Mouse (Mus musculus) CD4-positive naive resting alpha-beta T cell, adult 76 days (primary cell): ENCODE measurements around the gene Olfr1034. TPM values are rescaled to one million over a fixed set of nuclear protein-coding genes. Genes with fewer than 3 reads are reported as not detected.

ENCODE experiments used
- total RNA-seq: library from RNA; stranded (reverse); gene quantifications from one replicate; pipeline ENCODE4 v1.2.4, GENCODE M21; 2023

The Olfr1034 gene
- not detected for total RNA-seq

DNA sequence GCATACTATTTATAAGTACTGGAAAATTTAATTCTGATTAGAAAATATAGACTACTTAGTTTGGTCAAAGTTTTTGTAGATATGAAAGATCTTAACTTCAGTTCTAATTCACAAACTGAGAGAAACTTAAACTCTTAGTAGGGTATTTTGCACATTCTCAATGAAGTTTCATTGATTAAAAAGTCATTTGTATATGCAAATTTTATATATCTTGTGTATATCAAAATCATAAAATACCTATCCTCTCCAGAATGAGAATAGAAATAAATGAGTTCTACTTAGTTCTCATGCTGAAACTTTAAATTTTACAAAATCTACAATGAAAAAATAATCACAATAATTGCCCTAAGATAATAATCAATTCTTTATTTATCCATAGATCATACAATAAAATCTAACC is at the start of gene Olfr1034:
Olfr1034 (plus strand) TSS at position 301 of the 400 bp plus-strand sequence.

DNA sequence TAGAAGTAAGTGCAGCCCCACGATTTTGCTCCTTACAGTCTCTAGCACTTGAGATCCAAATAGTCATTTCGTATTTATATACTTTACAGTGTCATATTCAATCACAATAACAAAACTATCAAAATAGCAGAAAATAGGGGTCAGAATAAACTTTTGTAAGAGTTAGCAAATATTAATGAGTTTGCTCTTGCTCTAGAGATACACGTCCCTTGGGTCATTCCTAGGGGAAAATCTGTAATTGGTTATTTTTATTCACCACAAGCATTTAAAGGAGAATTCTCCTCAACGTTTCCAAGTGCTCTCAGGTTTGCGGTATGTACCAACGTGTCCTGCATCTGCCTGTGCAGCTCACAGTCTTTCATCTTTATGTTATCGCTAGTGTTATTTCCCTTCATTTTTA is 40.4 kb upstream of the Olfr1034 start, which contains the start of gene Olfr1032:
Olfr1032 (plus strand) TSS at position 301 of the 400 bp plus-strand sequence.

GRCm38 (mm10) chr2:86020406-86020805 is 25.3 kb upstream of the Olfr1034 start, which contains the start of gene Olfr1033:
Gene Olfr1033, plus strand, starts transcription at chr2:86020633.

GRCm38 (mm10) chr2:86073692-86074091 is 28.0 kb downstream of the Olfr1034 start, which contains the start of gene Olfr1036:
Gene Olfr1036, plus strand, starts transcription at chr2:86073992.

DNA sequence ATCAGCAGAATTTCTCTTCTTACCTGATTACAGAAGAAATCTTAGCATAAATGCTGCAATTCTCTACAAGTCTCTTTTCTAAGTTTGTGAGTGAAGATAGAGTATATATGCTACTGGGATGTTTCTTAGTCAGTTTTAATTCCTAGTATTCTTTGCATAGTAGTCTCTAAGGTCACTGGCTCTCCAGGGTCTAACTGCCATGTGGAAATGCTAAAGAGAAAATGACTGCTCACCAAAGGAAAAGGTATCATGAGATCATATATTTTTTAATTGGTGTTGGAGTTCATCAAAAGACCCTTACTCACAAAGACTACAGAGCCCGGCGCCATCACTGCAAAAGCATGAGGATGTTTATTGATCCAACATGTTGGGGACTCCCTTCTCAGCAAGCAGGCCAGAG is 41.6 kb downstream of the Olfr1034 start, which contains the start of gene Olfr1037:
Olfr1037 (minus strand) TSS at position 101 of the 400 bp plus-strand sequence.

Other genes starting within 250 kb of the Olfr1034 start
- gene Olfr1016, start 243.3 kb upstream of the Olfr1034 start, total RNA-seq: not detected
- gene Olfr1018, start 227.4 kb upstream of the Olfr1034 start, total RNA-seq: not detected
- not detected for gene Olfr1019, start 200.4 kb upstream of the Olfr1034 start, total RNA-seq
- not detected for gene Olfr1020, start 198.8 kb upstream of the Olfr1034 start, total RNA-seq
- not detected for gene Olfr1022, start 177.3 kb upstream of the Olfr1034 start, total RNA-seq
- gene Olfr1023, start 160.2 kb upstream of the Olfr1034 start, total RNA-seq: not detected
- gene Olfr1024, start 140.8 kb upstream of the Olfr1034 start, total RNA-seq: not detected
- not detected for gene Olfr1025-ps1, start 130.7 kb upstream of the Olfr1034 start, total RNA-seq
- gene Olfr1026, start 124.3 kb upstream of the Olfr1034 start, total RNA-seq: not detected
- gene Olfr1028, start 95.4 kb upstream of the Olfr1034 start, total RNA-seq: not detected
- not detected for gene Olfr1029, start 72.0 kb upstream of the Olfr1034 start, total RNA-seq
- not detected for gene Olfr1030, start 66.6 kb upstream of the Olfr1034 start, total RNA-seq
- gene Olfr1031, start 55.6 kb upstream of the Olfr1034 start, total RNA-seq: not detected
- gene Olfr1032, start 40.3 kb upstream of the Olfr1034 start, total RNA-seq: not detected
- not detected for gene Olfr1033, start 25.2 kb upstream of the Olfr1034 start, total RNA-seq
- gene Olfr1036, start 28.1 kb downstream of the Olfr1034 start, total RNA-seq: not detected
- gene Olfr1037, start 41.5 kb downstream of the Olfr1034 start, total RNA-seq: not detected
- gene Olfr1039, start 90.1 kb downstream of the Olfr1034 start, total RNA-seq: not detected
- not detected for gene Olfr1040, start 100.9 kb downstream of the Olfr1034 start, total RNA-seq
- gene Olfr1042, start 116.0 kb downstream of the Olfr1034 start, total RNA-seq: not detected
- gene Olfr1043, start 121.7 kb downstream of the Olfr1034 start, total RNA-seq: not detected
- gene Olfr1044, start 132.0 kb downstream of the Olfr1034 start, total RNA-seq: not detected
- not detected for gene Olfr52, start 139.8 kb downstream of the Olfr1034 start, total RNA-seq
- not detected for gene Olfr1045, start 157.1 kb downstream of the Olfr1034 start, total RNA-seq
- gene Olfr1046, start 173.5 kb downstream of the Olfr1034 start, total RNA-seq: not detected
- gene Olfr1047, start 185.5 kb downstream of the Olfr1034 start, total RNA-seq: not detected
- gene Olfr1048, start 194.4 kb downstream of the Olfr1034 start, total RNA-seq: not detected
- not detected for gene Olfr1049, start 212.5 kb downstream of the Olfr1034 start, total RNA-seq
- not detected for gene Olfr1051, start 233.2 kb downstream of the Olfr1034 start, total RNA-seq
- gene Olfr1052, start 246.6 kb downstream of the Olfr1034 start, total RNA-seq: not detected